8 mouse cellular contexts compared by ENCODE assay signal in the genomic region with DNA sequence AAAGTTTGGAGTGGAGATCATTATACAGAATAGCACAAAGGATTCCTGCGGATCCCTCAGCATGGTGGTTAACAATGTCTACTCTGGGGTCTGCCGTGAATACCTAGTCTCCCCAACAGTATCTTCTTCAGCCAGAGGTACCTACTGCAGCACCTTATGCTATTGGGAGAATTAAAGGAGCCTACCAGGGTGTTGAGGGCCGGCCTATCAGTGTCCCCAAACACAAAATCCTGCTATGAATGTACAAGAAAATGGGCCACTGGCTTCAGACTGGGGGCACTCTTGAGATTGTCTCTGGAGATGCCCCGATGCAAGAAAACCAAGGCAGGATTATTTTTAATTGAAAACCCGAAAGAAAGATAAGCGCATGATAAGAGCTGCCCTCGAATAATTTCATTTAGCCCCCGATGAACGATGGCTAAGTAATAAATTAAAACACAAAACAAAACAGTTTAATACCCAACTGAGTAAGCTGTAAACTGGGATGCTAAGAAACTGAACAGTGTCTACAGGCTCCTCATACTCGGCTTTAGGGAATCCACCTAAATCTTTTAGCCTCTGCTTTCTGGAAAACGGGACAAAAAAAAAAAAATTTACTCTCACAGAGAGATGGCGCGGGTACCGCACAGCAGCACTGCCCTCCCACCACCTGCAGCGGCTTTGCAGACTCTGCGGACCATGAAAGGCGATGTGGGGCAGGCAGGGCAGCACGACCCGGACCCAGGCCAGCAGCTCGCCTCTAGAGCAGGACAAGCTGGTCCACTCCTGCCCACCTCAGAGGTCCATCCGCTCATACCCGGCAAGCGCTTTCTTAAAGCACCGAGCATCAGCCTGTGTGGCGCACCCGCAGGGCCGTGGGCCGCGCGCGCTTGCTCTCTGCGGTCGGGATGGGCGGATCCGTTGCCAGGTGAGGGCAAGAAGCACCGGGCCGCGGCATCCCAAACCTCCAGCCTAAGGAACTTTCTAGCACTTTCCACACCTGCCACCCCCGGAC. TPM values are rescaled to one million over a fixed set of nuclear protein-coding genes. Genes with fewer than 3 reads are reported as not detected.
DNase-seq lines count a peak whose midpoint lies in the region; ATAC-seq and TF ChIP-seq lines count a peak whose summit lies in the region.

No protein-coding gene starts in this region.

- WGBS in kidney, adult 2 months, result 8% methylated on average over 39 of the region's 39 CpGs
- 3% methylated on average over 39 of the region's 39 CpGs for WGBS in liver, embryonic 16.5 days (ENCODE audit: insufficient replicate concordance)
- 4% methylated on average over 39 of the region's 39 CpGs for WGBS in neural tube, embryonic 12.5 days

- H3K27ac ChIP-seq in kidney, adult 2 months (ENCODE audit: insufficient read depth, low read depth, low read length), result no peak overlapping the region
- peak overlapping the region; percentile 95 for H3K27ac ChIP-seq in liver, embryonic 16.5 days (ENCODE audit: low read length)
- H3K27ac ChIP-seq in neural tube, embryonic 12.5 days, result 0 out of 2 replicates have a peak overlapping the region, but pooled peaks have one; percentile 54

- peak overlapping the region; percentile 85 for H3K4me2 ChIP-seq in liver, embryonic 16.5 days (ENCODE audit: low read depth, low read length)
- peak overlapping the region; percentile 67 for H3K4me2 ChIP-seq in neural tube, embryonic 12.5 days (replicated peaks)

- TF ChIP-seq POLR2A in kidney, adult 2 months (IDR thresholded peaks at IDR 0.05; ENCODE audit: low read depth, low read length), result no peak

- peaks cover 4% of the 10 kb centered on the region for H3K4me1 ChIP-seq in kidney, adult 2 months (ENCODE audit: control insufficient read depth, insufficient read depth, low read length)
- peaks cover 25% of the 10 kb centered on the region for H3K4me1 ChIP-seq in liver, embryonic 16.5 days (ENCODE audit: control insufficient read depth, low read depth, low read length)
- peaks cover 17% of the 10 kb centered on the region for H3K4me1 ChIP-seq in neural tube, embryonic 12.5 days

- H3K36me3 ChIP-seq in kidney, adult 2 months (ENCODE audit: control insufficient read depth, insufficient read depth, low read length), result no peaks in the 10 kb centered on the region
- H3K36me3 ChIP-seq in liver, embryonic 16.5 days (ENCODE audit: control insufficient read depth, insufficient read depth), result no peaks in the 10 kb centered on the region
- H3K36me3 ChIP-seq in neural tube, embryonic 12.5 days, result no peaks in the 10 kb centered on the region

- no peaks in the 10 kb centered on the region for H3K9me3 ChIP-seq in liver, embryonic 16.5 days (replicated peaks; ENCODE audit: control insufficient read depth, low read length)
- H3K9me3 ChIP-seq in neural tube, embryonic 12.5 days, result no peaks in the 10 kb centered on the region

- no peaks in the 10 kb centered on the region for H3K27me3 ChIP-seq in kidney, adult 2 months (replicated peaks; ENCODE audit: control insufficient read depth, insufficient read depth, low read length)
- H3K27me3 ChIP-seq in liver, embryonic 16.5 days (ENCODE audit: control insufficient read depth, insufficient read depth, low read depth, low read length), result peaks cover 1% of the 10 kb centered on the region; the same call in 1 of the 2 replicates
- no peaks in the 10 kb centered on the region for H3K27me3 ChIP-seq in neural tube, embryonic 12.5 days (replicated peaks)

- no peak for TF ChIP-seq CTCF in kidney, adult 2 months (conservative IDR thresholded peaks at IDR 0.05; ENCODE audit: insufficient read depth, insufficient read length, low read depth, low read length)

- DNase-seq in A20 (ENCODE audit: low read depth, low spot score), result peak; percentile 81
- peak; percentile 24 to 49 for DNase-seq in adrenal gland, adult 18-20 months (ENCODE audit: low spot score in 2 of 2)
- peak; percentile 66 for DNase-seq in embryo, embryonic 9.5 days (ENCODE audit: extremely low spot score)
- peak; percentile 41 to 57 for DNase-seq in heart, adult 18-20 months
- DNase-seq in kidney, adult 2 months, result peak; percentile 63
- DNase-seq in thymus, adult 18-20 months, result peak; percentile 51 to 52

- ATAC-seq in liver, embryonic 16.5 days (ENCODE audit: low read depth), result peak; percentile 47
- ATAC-seq in neural tube, embryonic 12.5 days (ENCODE audit: low FRiP score, low read depth), result peak; percentile 56

- peak overlapping the region; percentile 97 for H3K9ac ChIP-seq in liver, embryonic 16.5 days (ENCODE audit: low read depth, low read length)
- H3K9ac ChIP-seq in neural tube, embryonic 12.5 days, result peak overlapping the region; percentile 67

- peak overlapping the region; percentile 86 for H3K4me3 ChIP-seq in kidney, adult 2 months (ENCODE audit: insufficient read depth, low read depth, low read length)
- H3K4me3 ChIP-seq in liver, embryonic 16.5 days (ENCODE audit: low read depth, low read length), result peak overlapping the region; percentile 88
- peak overlapping the region; percentile 92 for H3K4me3 ChIP-seq in neural tube, embryonic 12.5 days

RNA-seq across cellular contexts. Expression of gene Cdr2, which starts 0.9 kb away (rescaled TPM):
- 10 to 100 TPM in 1 of 2 experiments, 1 to 10 TPM in 1; 8.6 to 19.6 TPM for total RNA-seq in adrenal gland, adult 18-20 months (2021)
- 10 to 100 TPM; 10.9 to 12.9 TPM for total RNA-seq in heart, adult 18-20 months (2021)
- polyA plus RNA-seq in kidney, adult 2 months (2012; rRNA removed), result 28.5 and 30.8 TPM in 2 replicates
- polyA plus RNA-seq in liver, embryonic 16.5 days (2015; fragmentation: Nextera tagmentation; extraction: Ambion mirVana), result 47.9 and 51.5 TPM in 2 replicates
- polyA plus RNA-seq in neural tube, embryonic 12.5 days (2016; fragmentation: Nextera tagmentation; extraction: Ambion mirVana), result 17.0 and 18.8 TPM in 2 replicates

RNA-seq across cellular contexts. Expression of gene Mfsd13b, which starts 1.1 kb away (rescaled TPM):
- not detected for total RNA-seq in adrenal gland, adult 18-20 months (2021)
- not detected for total RNA-seq in heart, adult 18-20 months (2021)
- 1.1 and 1.2 TPM in 2 replicates for polyA plus RNA-seq in kidney, adult 2 months (2012; rRNA removed)
- not detected in 2 replicates for polyA plus RNA-seq in liver, embryonic 16.5 days (2015; fragmentation: Nextera tagmentation; extraction: Ambion mirVana)
- polyA plus RNA-seq in neural tube, embryonic 12.5 days (2016; fragmentation: Nextera tagmentation; extraction: Ambion mirVana), result 0.20 TPM in 1 of 2 replicates, not detected in the other

RNA-seq across cellular contexts. Expression of gene Mettl9, which starts 53.0 kb away (rescaled TPM):
- 100 to 1,000 TPM in 1 of 2 experiments, 10 to 100 TPM in 1; 93.2 to 111 TPM for total RNA-seq in adrenal gland, adult 18-20 months (2021)
- 10 to 100 TPM; 76.9 to 98.0 TPM for total RNA-seq in heart, adult 18-20 months (2021)
- 31.5 and 35.6 TPM in 2 replicates for polyA plus RNA-seq in kidney, adult 2 months (2012; rRNA removed)
- 36.1 and 36.7 TPM in 2 replicates for polyA plus RNA-seq in liver, embryonic 16.5 days (2015; fragmentation: Nextera tagmentation; extraction: Ambion mirVana)
- 219 and 227 TPM in 2 replicates for polyA plus RNA-seq in neural tube, embryonic 12.5 days (2016; fragmentation: Nextera tagmentation; extraction: Ambion mirVana)
